Mouse (Mus musculus): ENCODE results near the gene Smpd2.

Gene Smpd2

GRCm38 (mm10) chr10:41489708-41490517 is at the start of gene Smpd2, which contains the start of gene Ppil6:
Smpd2 (minus strand) TSS chr10:41490369.
Ppil6 (plus strand) TSS chr10:41490439.
- peak; percentile 91 for DNase-seq

GRCm38 (mm10) chr10:41538986-41539385 is 48.8 kb upstream of the Smpd2 start:
- DNase-seq = no peak

- no peak for DNase-seq
These were observed 47.8 kb upstream of the Smpd2 start for GRCm38 (mm10) chr10:41537983-41538330.

- DNase-seq = no peak
These were observed 47.2 kb upstream of the Smpd2 start for GRCm38 (mm10) chr10:41537226-41537982.

GRCm38 (mm10) chr10:41536714-41537113 is 46.5 kb upstream of the Smpd2 start:
- no peak for DNase-seq

- DNase-seq = no peak
These were observed 45.8 kb upstream of the Smpd2 start for GRCm38 (mm10) chr10:41535991-41536390.

- no peak for DNase-seq
These were observed 39.8 kb upstream of the Smpd2 start for GRCm38 (mm10) chr10:41529972-41530371.

GRCm38 (mm10) chr10:41525696-41526095 is 35.5 kb upstream of the Smpd2 start:
- no peak for DNase-seq

- no peak for DNase-seq
These were observed 33.2 kb upstream of the Smpd2 start for GRCm38 (mm10) chr10:41523386-41523785.

- no peak for DNase-seq
These were observed 30.2 kb upstream of the Smpd2 start for GRCm38 (mm10) chr10:41520410-41520673.

- DNase-seq = no peak
These were observed 29.7 kb upstream of the Smpd2 start for GRCm38 (mm10) chr10:41519640-41520409.

GRCm38 (mm10) chr10:41518981-41519618 is 28.9 kb upstream of the Smpd2 start, which contains the start of gene Cd164:
Cd164 (plus strand) TSS chr10:41519414.
- peak; percentile 95 for DNase-seq

- peak; percentile 81 for DNase-seq
These were observed 28.4 kb upstream of the Smpd2 start for GRCm38 (mm10) chr10:41518508-41518980.

- no peak for DNase-seq
These were observed 24.8 kb upstream of the Smpd2 start for GRCm38 (mm10) chr10:41514921-41515320.

- DNase-seq = no peak
These were observed 24.1 kb upstream of the Smpd2 start for GRCm38 (mm10) chr10:41514301-41514700.

GRCm38 (mm10) chr10:41509160-41509559 is 19.0 kb upstream of the Smpd2 start:
- DNase-seq = no peak

- peak; percentile 80 for DNase-seq
These were observed 15.3 kb upstream of the Smpd2 start for GRCm38 (mm10) chr10:41505446-41505845.

GRCm38 (mm10) chr10:41504996-41505395 is 14.8 kb upstream of the Smpd2 start:
- DNase-seq = no peak

- peak; percentile 27 for DNase-seq
These were observed 10.8 kb upstream of the Smpd2 start for GRCm38 (mm10) chr10:41500941-41501340.

GRCm38 (mm10) chr10:41491111-41491510 is 942 bp upstream of the Smpd2 start:
- no peak for DNase-seq

GRCm38 (mm10) chr10:41490518-41490873 is 327 bp upstream of the Smpd2 start:
- no peak for DNase-seq

- no peak for DNase-seq
These were observed 875 bp downstream of the Smpd2 start for GRCm38 (mm10) chr10:41489294-41489693.

GRCm38 (mm10) chr10:41488877-41489276 is 1.3 kb downstream of the Smpd2 start:
- DNase-seq = no peak
